Mouse (Mus musculus): ENCODE data around the gene Scaf4. TPM values are rescaled to one million over a fixed set of nuclear protein-coding genes. Genes with fewer than 3 reads are reported as not detected.

Gene Scaf4
- polyA plus RNA-seq (2016; fragmentation: Nextera tagmentation; extraction: Ambion mirVana): 39.8 and 43.8 TPM in 2 replicates

DNA sequence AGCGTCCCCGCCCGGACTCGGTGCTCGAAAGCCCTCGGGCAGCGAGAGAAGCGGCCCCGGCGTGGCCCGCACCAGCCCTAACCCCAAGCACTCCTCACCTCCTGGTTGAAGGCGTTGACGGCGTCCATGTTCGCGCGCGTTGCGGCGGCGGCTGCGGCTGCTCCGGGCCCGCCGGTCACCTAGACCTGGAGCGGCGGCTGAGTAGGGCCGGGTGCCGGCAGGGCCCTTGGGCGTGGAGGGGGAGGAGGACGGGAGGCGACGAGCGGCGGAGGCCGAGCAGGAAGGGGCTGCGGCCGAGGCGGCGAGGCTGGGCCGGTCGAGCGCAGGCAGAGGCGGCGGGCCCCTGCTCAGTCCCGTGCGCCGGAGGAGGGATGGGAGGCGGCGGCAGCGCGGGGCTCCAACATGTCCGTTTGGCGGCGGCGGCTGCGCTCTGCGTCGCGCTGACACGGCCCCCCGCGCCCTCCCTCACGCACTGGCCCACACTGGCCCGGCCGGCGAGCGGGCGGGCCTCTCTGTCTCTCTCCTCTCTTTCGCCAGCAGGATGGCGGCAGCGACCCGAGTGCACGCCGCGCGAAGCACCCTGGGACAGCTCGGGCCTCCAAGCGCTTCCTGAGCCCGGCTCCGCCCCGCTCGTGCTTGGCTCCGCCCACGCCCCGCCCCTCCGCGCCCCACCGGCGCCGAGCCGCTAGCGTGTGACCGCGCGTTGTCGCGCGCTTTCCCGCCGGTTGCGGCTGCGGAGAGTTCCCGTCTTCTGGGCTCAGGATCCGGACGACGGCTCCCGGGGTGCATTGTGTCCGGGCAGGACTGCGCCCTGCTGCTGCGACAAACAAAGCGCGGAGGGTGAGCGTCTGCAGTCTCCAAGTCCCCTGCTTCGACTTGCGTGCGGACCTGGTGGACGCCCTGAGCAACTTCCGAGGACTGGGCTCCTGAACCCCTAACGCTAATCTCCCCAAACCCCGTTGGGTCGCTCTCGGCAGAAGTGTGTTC, at the start of gene Scaf4:
Scaf4 (minus strand) TSS at position 599 of the 987 bp plus-strand sequence.
- Histone ChIP-seq H3K27ac (replicated peaks) (peak within 1 kb of the TSS; percentile 98), H3K27me3 (no peaks in the 10 kb centered on the region), H3K4me2 (replicated peaks) (peak within 1 kb of the TSS; percentile 79), H3K9ac (replicated peaks) (peak within 1 kb of the TSS; percentile 98), H3K4me1 (peaks cover 40% of the 10 kb centered on the region), H3K9me3 (no peaks in the 10 kb centered on the region), H3K36me3 (0 out of 2 replicates have a peak, but pooled peaks cover 3% of the 10 kb centered on the region), H3K4me3 (peak within 1 kb of the TSS; percentile 100)
- ATAC-seq (ENCODE audit: low FRiP score, low read depth): peak; percentile 99
- WGBS: under 1% methylated on average over 105 of the region's 123 CpGs

DNA sequence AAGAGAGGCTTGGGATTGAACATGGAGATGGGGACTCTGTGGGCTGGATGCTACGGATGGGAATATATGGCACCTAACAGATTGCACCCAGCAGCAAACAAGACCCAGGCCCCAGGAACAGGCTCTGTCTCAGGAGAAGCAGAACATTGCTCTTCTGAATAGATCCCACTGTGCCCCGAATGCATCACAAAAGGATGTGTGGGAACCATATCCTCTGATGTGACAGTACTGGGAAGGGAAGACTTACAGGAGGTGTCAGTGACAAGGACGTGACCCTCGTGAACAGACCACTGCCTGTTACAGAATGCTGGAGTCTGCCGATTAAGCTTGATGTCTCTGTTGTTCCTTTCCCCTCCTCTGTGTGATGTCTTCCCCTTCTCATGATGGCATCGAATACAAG, 48.2 kb upstream of the Scaf4 start:
- WGBS: 74% methylated on average over 6 of the region's 6 CpGs
- Histone ChIP-seq H3K27ac (replicated peaks) (no peak overlapping the region), H3K4me3 (no peak overlapping the region), H3K9me3 (no peaks in the 10 kb centered on the region), H3K36me3 (no peaks in the 10 kb centered on the region), H3K9ac (replicated peaks) (no peak overlapping the region), H3K27me3 (no peaks in the 10 kb centered on the region), H3K4me2 (replicated peaks) (no peak overlapping the region), H3K4me1 (0 out of 2 replicates have a peak, but pooled peaks cover 2% of the 10 kb centered on the region)
- no peak for ATAC-seq (ENCODE audit: low FRiP score, low read depth)

DNA sequence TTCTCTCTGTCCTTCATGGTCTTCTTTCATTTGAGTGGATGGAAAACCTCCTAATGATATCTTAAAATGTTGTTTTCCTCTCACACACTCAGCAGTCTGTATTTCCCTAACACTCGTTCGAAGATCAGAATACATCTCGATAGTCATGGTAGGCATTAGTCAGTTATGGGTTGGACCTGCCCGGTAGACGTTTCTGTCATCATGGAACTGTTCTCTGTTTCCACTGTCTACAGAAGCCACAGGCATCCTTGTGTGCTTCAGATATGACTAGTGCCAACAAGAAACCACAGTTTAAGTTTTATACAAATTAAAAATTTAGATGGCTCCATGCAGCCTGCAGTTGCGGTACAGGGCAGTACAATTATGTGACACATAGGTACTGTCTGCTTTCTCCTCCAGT, 46.7 kb upstream of the Scaf4 start:
- WGBS: 93% methylated on average over 6 of the region's 6 CpGs
- Histone ChIP-seq H3K4me2 (replicated peaks) (no peak overlapping the region), H3K9me3 (no peaks in the 10 kb centered on the region), H3K4me1 (0 out of 2 replicates have a peak, but pooled peaks cover 2% of the 10 kb centered on the region), H3K27me3 (no peaks in the 10 kb centered on the region), H3K9ac (replicated peaks) (no peak overlapping the region), H3K36me3 (no peaks in the 10 kb centered on the region), H3K4me3 (no peak overlapping the region), H3K27ac (replicated peaks) (no peak overlapping the region)
- no peak for ATAC-seq (ENCODE audit: low FRiP score, low read depth)

DNA sequence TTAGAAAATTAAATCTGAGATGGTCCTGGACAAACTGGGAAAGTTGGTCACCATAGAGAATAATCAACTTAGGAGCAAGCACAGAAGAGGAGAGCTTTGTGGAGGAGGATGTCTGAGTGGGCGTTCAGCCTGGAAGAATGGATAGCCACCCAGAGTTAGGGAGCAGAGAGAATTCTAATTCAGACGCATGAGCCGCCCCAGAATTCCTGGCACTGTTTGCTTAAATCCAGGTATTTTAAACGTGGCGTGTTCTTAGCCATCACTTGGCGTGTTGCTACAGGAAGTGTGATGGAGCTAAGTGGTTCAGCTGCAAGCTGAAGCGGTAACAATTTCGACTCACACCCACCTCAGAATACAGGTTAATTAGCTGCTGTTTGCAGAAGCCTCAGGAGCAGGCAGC, 45.2 kb upstream of the Scaf4 start:
- 0 out of 2 replicates have a peak, but pooled peaks cover 2% of the 10 kb centered on the region for H3K4me1 ChIP-seq
- H3K4me2 ChIP-seq (replicated peaks): no peak overlapping the region
- no peaks in the 10 kb centered on the region for H3K27me3 ChIP-seq
- H3K36me3 ChIP-seq: no peaks in the 10 kb centered on the region
- no peak overlapping the region for H3K27ac ChIP-seq (replicated peaks)
- WGBS: 87% methylated on average over 8 of the region's 8 CpGs
- H3K9me3 ChIP-seq: no peaks in the 10 kb centered on the region
- no peak for ATAC-seq (ENCODE audit: low FRiP score, low read depth)
- H3K4me3 ChIP-seq: no peak overlapping the region
- no peak overlapping the region for H3K9ac ChIP-seq (replicated peaks)

DNA sequence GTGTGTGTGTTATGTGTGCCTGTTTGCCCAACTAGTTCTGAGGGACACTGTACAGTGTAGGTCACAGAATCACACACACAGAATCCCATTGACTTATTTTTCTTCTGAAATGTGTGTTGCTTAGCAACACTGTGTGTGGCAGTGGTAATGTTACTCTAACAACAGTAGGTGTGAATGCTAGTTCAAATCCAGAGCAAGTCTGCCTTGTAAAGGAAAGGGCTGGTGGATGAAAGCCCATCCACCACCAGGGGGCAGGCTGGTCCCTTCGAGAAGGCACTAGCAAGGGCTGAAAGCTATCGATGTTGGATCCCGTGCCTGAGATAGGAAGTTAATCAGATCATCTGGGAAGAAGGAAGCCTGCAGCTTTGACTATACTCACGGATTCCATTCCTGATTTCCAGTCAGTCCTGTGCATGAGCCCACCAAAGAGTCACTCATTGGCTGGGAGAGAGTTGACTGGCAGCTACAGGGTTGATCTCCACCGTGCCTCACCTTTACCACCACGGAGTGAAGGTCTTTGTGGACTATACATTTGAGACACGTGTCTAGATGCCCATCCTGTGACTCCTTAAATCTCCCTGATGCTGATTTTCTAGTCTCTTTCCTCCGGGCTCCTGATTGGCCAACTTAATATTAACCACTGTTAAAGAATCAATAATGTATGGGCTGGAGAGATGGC, 38.7 kb upstream of the Scaf4 start:
- no peak overlapping the region for H3K27ac ChIP-seq (replicated peaks)
- peak; percentile 65 for ATAC-seq (ENCODE audit: low FRiP score, low read depth)
- H3K4me3 ChIP-seq: no peak overlapping the region
- no peaks in the 10 kb centered on the region for H3K36me3 ChIP-seq
- no peak overlapping the region for H3K4me2 ChIP-seq (replicated peaks)
- no peak overlapping the region for H3K9ac ChIP-seq (replicated peaks)
- H3K4me1 ChIP-seq: no peaks in the 10 kb centered on the region
- H3K9me3 ChIP-seq: no peaks in the 10 kb centered on the region
- 29% methylated on average over 8 of the region's 8 CpGs for WGBS
- H3K27me3 ChIP-seq: no peaks in the 10 kb centered on the region

DNA sequence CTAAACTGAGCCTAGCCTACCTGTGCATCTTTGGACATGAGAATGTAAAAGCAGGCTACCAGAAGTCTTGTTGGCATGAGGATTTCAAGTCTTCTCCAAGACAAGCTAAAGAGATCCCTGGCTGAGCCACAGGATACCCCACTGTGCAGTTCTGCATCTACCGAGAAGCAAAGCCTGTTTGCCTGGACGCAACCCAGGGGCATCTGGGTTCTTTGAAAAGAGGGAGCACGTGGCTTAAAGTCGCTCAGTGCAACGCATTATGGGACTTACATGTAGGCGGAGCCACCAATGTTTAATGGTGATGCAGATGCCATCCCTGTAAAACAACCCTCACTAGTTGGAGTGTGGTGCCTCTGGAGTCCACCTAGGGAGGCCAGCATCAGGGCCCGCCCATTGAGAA, 35.0 kb upstream of the Scaf4 start:
- WGBS: 72% methylated on average over 7 of the region's 7 CpGs

DNA sequence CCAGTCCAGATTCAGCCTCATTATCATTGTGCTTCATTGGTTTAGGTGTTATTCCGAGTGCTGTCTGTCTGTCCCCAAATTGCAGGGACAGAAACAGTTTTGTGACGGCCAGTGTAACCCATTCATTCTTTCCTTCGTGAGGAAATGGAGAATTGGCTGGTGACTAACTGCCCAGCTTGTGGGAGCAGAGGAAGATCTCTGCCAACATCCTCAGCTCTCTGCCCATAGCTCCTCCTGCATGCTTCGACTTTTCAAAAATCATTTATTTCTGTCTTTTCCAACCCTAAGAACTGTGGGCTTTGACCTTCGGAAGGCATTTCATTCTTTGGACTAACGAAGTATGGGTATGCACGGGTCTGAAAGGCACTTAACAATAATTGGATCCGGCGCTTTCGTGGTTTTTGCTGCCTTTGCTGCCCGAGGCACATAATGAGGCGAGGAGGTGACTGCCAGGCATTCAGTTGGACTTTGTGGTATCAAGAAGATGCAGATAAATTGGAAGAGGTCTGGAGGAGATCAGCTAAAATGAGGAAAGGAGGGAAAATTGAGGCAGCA, 34.1 kb upstream of the Scaf4 start:
- WGBS: 70% methylated on average over 12 of the region's 12 CpGs
- no peak for ATAC-seq (ENCODE audit: low FRiP score, low read depth)
- H3K9me3 ChIP-seq: no peaks in the 10 kb centered on the region
- no peak overlapping the region for H3K4me3 ChIP-seq
- no peaks in the 10 kb centered on the region for H3K36me3 ChIP-seq
- no peaks in the 10 kb centered on the region for H3K4me1 ChIP-seq
- no peak overlapping the region for H3K9ac ChIP-seq (replicated peaks)
- H3K27ac ChIP-seq (replicated peaks): no peak overlapping the region
- no peak overlapping the region for H3K4me2 ChIP-seq (replicated peaks)
- no peaks in the 10 kb centered on the region for H3K27me3 ChIP-seq

More for the DNA sequence above, 35.0 kb upstream of the Scaf4 start:
- H3K36me3 ChIP-seq: no peaks in the 10 kb centered on the region
- no peaks in the 10 kb centered on the region for H3K9me3 ChIP-seq
- H3K4me2 ChIP-seq (replicated peaks): no peak overlapping the region
- no peaks in the 10 kb centered on the region for H3K4me1 ChIP-seq
- H3K4me3 ChIP-seq: no peak overlapping the region
- no peak overlapping the region for H3K9ac ChIP-seq (replicated peaks)
- ATAC-seq (ENCODE audit: low FRiP score, low read depth): no peak
- no peaks in the 10 kb centered on the region for H3K27me3 ChIP-seq
- H3K27ac ChIP-seq (replicated peaks): no peak overlapping the region

DNA sequence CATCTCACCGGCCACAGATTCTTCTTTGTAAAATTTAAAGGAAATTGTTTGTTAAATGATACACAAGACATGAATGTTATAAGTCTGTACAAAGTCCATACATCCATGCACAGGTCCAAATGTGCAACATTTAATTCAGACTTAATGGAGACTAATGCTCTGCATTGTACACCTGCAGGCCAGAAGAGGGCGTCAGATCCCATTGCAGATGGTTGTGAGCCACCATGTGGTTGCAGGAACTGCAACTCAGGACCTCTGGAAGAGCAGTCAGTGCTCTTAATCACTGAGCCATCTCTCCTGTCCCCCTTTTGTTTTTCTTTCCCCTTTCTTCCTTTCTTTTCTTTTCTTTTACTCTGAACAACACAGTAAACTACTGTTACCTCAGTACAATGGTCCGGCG, 33.5 kb upstream of the Scaf4 start:
- no peak for ATAC-seq (ENCODE audit: low FRiP score, low read depth)
- Histone ChIP-seq H3K36me3 (no peaks in the 10 kb centered on the region), H3K9me3 (no peaks in the 10 kb centered on the region), H3K27ac (replicated peaks) (no peak overlapping the region), H3K9ac (replicated peaks) (no peak overlapping the region), H3K4me2 (replicated peaks) (no peak overlapping the region), H3K4me3 (no peak overlapping the region), H3K27me3 (no peaks in the 10 kb centered on the region), H3K4me1 (no peaks in the 10 kb centered on the region)
- 77% methylated on average over 4 of the region's 4 CpGs for WGBS

DNA sequence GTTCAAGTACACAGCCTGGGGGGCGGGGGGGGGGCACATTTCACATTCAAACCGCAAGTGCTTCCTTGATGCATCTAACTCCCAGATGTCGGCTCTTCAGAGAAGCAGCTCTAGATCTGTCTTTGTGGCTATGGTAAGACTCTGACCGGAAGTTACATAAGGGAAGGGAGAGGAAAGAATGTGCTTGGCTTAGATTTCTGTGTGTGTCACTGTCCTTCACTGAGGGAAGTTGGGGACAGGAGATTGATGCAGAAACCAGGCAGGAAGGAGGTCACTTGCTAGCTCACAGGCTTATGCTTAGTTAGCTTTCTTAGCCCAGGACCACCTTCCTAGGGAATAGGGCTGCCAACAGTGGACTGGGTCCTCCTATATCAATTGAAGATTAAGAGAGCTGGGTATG, 31.6 kb upstream of the Scaf4 start:
- Histone ChIP-seq H3K4me3 (no peak overlapping the region), H3K27me3 (no peaks in the 10 kb centered on the region), H3K9ac (replicated peaks) (no peak overlapping the region), H3K27ac (replicated peaks) (no peak overlapping the region), H3K4me1 (no peaks in the 10 kb centered on the region), H3K36me3 (no peaks in the 10 kb centered on the region), H3K4me2 (replicated peaks) (no peak overlapping the region), H3K9me3 (no peaks in the 10 kb centered on the region)
- WGBS: 75% methylated on average over 4 of the region's 4 CpGs
- no peak for ATAC-seq (ENCODE audit: low FRiP score, low read depth)

DNA sequence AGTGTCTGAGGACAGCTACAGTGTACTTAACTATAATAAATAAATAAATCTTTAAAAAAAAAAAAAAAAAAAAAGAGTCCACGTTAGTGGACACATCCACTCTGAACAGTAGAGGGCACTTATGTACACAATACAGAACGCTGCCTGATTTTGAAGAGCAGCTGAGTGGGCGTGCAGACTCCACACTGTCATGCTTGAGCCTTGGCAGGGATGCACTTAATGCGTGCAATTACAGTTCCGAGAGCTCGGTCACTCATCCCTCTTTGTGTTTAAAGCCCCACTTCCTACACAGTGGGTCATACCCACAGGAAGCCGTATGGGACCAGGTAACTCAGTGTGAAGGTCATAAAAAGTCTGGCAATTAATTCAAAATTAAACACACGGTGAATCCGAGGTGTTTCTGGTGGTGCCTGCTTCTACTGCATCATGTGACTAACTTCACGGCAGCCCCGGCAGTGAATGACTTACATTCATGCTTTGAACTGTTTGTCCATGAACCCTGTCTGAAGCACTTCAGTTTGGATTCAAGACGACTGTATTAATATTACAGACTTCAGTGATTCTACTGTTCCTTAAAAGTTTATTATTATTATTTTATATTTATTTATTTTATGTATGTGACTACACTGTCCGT, 28.3 kb upstream of the Scaf4 start:
- ATAC-seq (ENCODE audit: low FRiP score, low read depth): peak; percentile 30; the same call in 1 of the 2 replicates
- Histone ChIP-seq H3K9me3 (no peaks in the 10 kb centered on the region), H3K4me1 (no peaks in the 10 kb centered on the region), H3K36me3 (no peaks in the 10 kb centered on the region), H3K27me3 (no peaks in the 10 kb centered on the region), H3K4me2 (replicated peaks) (no peak overlapping the region), H3K27ac (replicated peaks) (no peak overlapping the region), H3K9ac (replicated peaks) (no peak overlapping the region), H3K4me3 (no peak overlapping the region)
- WGBS: 83% methylated on average over 13 of the region's 13 CpGs

DNA sequence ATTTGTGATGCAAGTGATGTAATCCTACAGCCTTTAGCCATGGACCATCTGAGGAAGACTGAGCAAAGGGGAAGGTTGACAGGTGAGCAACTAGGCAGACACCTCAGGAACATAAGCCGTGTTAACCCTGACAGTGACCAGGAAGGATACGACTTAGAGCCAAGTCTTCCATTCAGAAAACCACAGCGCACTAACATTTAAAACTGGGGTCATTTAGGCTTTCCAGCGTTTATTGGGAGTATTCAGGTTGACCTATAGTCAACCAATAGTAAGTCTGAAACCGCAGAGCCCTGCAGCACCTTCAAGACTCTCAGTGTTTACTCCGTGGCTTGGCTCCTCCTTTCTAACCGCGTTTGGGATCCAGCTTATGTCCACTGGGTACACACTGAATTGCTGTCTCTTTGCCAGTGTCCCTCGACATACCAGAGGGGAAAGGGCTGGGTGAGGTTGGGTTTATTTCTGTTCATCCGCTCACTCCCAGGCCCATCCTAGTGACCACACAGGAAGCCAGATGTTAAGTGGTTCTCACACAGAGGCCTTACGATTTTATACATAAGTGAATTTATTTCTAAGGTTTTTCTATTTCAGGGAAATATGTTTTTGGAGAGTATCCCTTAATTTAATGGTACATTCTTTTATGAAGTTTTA, 26.3 kb upstream of the Scaf4 start:
- Histone ChIP-seq H3K27ac (replicated peaks) (no peak overlapping the region), H3K36me3 (no peaks in the 10 kb centered on the region), H3K27me3 (no peaks in the 10 kb centered on the region), H3K4me3 (no peak overlapping the region), H3K9me3 (no peaks in the 10 kb centered on the region), H3K9ac (replicated peaks) (no peak overlapping the region), H3K4me2 (replicated peaks) (no peak overlapping the region), H3K4me1 (no peaks in the 10 kb centered on the region)
- WGBS: 87% methylated on average over 11 of the region's 11 CpGs
- ATAC-seq (ENCODE audit: low FRiP score, low read depth): no peak

Data from midbrain, embryonic 12.5 days (tissue).